Mouse (Mus musculus) forebrain, embryonic 16.5 days (tissue): ENCODE measurements around the gene Slc12a6. TPM values are rescaled to one million over a fixed set of nuclear protein-coding genes. Genes with fewer than 3 reads are reported as not detected.

Experiments used
- ATAC-seq: fragments of 200-750 bp; cut with Nextera tagmentation; 2 replicates; pipeline ENCODE4 v1.8.0; 2017; ENCODE audit warnings: mild to moderate bottlenecking, moderate library complexity
- H3K27ac ChIP-seq: fragments of 300-500 bp; sonication (generic); 2 replicates; pipeline ENCODE4 v1.5.1; 2014; ENCODE audit warnings: low read length, control low read depth
- H3K27me3 ChIP-seq: fragments of 300-500 bp; sonication (generic); replicated peaks from 2 replicates; pipeline ENCODE4 v1.6.1; 2014; ENCODE audit warnings: low read length; ENCODE audit not compliant: control insufficient read depth, insufficient read depth
- H3K36me3 ChIP-seq: fragments of 300-500 bp; sonication (generic); 2 replicates; pipeline ENCODE4 v1.6.1; 2014; ENCODE audit not compliant: control insufficient read depth, insufficient read depth
- H3K4me1 ChIP-seq: fragments of 300-500 bp; sonication (generic); replicated peaks from 2 replicates; pipeline ENCODE4 v1.6.1; 2014; ENCODE audit warnings: low read length; ENCODE audit not compliant: control insufficient read depth, insufficient read depth
- H3K4me2 ChIP-seq: fragments of 300-500 bp; sonication (generic); 2 replicates; pipeline ENCODE4 v1.6.1; 2014; ENCODE audit warnings: mild to moderate bottlenecking, low read length, control low read depth
- H3K4me3 ChIP-seq: fragments of 300-500 bp; sonication (generic); replicated peaks from 2 replicates; pipeline ENCODE4 v1.5.1; 2014; ENCODE audit warnings: mild to moderate bottlenecking, low read length, control low read depth
- H3K9ac ChIP-seq: fragments of 300-500 bp; sonication (generic); replicated peaks from 2 replicates; pipeline ENCODE4 v1.6.1; 2014; ENCODE audit warnings: low read depth, low read length, control low read depth
- H3K9me3 ChIP-seq: fragments of 300-500 bp; sonication (generic); 2 replicates; pipeline ENCODE4 v1.6.1; 2016; ENCODE audit warnings: low read length; ENCODE audit not compliant: control insufficient read depth
- WGBS: fragments of 180-500 bp; shearing (Covaris S2); extraction: QIAGEN DNeasy Blood & Tissue Kit; methylation state at CpG from one replicate; pipeline ENCODE4 v1.1.7; 2014; 5-methylcytosine and 5-hydroxymethylcytosine counted together
- polyA plus RNA-seq: library from polyadenylated mRNA; unstranded; fragments of >200 nt; fragmentation: Nextera tagmentation; extraction: Ambion mirVana; gene quantifications from 2 replicates; pipeline ENCODE4 v1.2.1, GENCODE M21; 2015

Slc12a6 gene
- polyA plus RNA-seq, 1 experiment from 2014 or later, result 20.1 TPM

GRCm38 (mm10) chr2:112332051-112332898 lies 66.7 kb downstream of the Slc12a6 start:
- 76% methylated on average over 4 of the region's 4 CpGs for WGBS
- Histone ChIP-seq H3K36me3 (peaks cover 7% of the 10 kb centered on the region; the same call in 1 of the 2 replicates), H3K4me2 (no peak overlapping the region), H3K4me3 (no peak overlapping the region), H3K9me3 (no peaks in the 10 kb centered on the region), H3K27ac (no peak overlapping the region), H3K4me1 (no peaks in the 10 kb centered on the region), H3K9ac (no peak overlapping the region), H3K27me3 (no peaks in the 10 kb centered on the region)
- no peak for ATAC-seq

- Histone ChIP-seq H3K27me3 (no peaks in the 10 kb centered on the region), H3K4me3 (no peak overlapping the region), H3K27ac (no peak overlapping the region), H3K4me2 (no peak overlapping the region), H3K36me3 (peaks cover 21% of the 10 kb centered on the region), H3K4me1 (no peaks in the 10 kb centered on the region), H3K9me3 (no peaks in the 10 kb centered on the region), H3K9ac (no peak overlapping the region)
- WGBS, result 95% methylated on average over 6 of the region's 6 CpGs
- ATAC-seq, result no peak
These were observed 71.6 kb downstream of the Slc12a6 start for GRCm38 (mm10) chr2:112337211-112337610.

- H3K4me2 ChIP-seq, result no peak overlapping the region
- no peak overlapping the region for H3K4me3 ChIP-seq
- H3K36me3 ChIP-seq, result peaks cover 29% of the 10 kb centered on the region
- H3K27ac ChIP-seq, result no peak overlapping the region
- H3K27me3 ChIP-seq, result no peaks in the 10 kb centered on the region
- 91% methylated on average over 2 of the region's 2 CpGs for WGBS
- no peak for ATAC-seq
- H3K9me3 ChIP-seq, result no peaks in the 10 kb centered on the region
- H3K9ac ChIP-seq, result no peak overlapping the region
- H3K4me1 ChIP-seq, result no peaks in the 10 kb centered on the region
These were observed 74.1 kb downstream of the Slc12a6 start for GRCm38 (mm10) chr2:112339736-112340135.

GRCm38 (mm10) chr2:112341117-112341516 lies 75.5 kb downstream of the Slc12a6 start:
- Histone ChIP-seq H3K4me3 (no peak overlapping the region), H3K27me3 (no peaks in the 10 kb centered on the region), H3K4me2 (no peak overlapping the region), H3K9ac (no peak overlapping the region), H3K9me3 (no peaks in the 10 kb centered on the region), H3K27ac (no peak overlapping the region), H3K36me3 (peaks cover 26% of the 10 kb centered on the region), H3K4me1 (no peaks in the 10 kb centered on the region)
- ATAC-seq, result no peak
- 75% methylated on average over 3 of the region's 3 CpGs for WGBS

GRCm38 (mm10) chr2:112348246-112348645 lies 82.6 kb downstream of the Slc12a6 start:
- ATAC-seq, result no peak
- Histone ChIP-seq H3K4me1 (no peaks in the 10 kb centered on the region), H3K27ac (no peak overlapping the region), H3K9me3 (no peaks in the 10 kb centered on the region), H3K4me3 (no peak overlapping the region), H3K9ac (no peak overlapping the region), H3K36me3 (peaks cover 16% of the 10 kb centered on the region; the same call in 1 of the 2 replicates), H3K27me3 (no peaks in the 10 kb centered on the region), H3K4me2 (no peak overlapping the region)
- WGBS, result 93% methylated on average over 3 of the region's 3 CpGs

GRCm38 (mm10) chr2:112353685-112354455 lies 88.2 kb downstream of the Slc12a6 start:
- H3K4me1 ChIP-seq, result no peaks in the 10 kb centered on the region
- H3K36me3 ChIP-seq, result peaks cover 32% of the 10 kb centered on the region
- H3K27me3 ChIP-seq, result no peaks in the 10 kb centered on the region
- H3K9me3 ChIP-seq, result no peaks in the 10 kb centered on the region
- H3K4me3 ChIP-seq, result no peak overlapping the region
- H3K4me2 ChIP-seq, result no peak overlapping the region
- 82% methylated on average over 7 of the region's 7 CpGs for WGBS
- ATAC-seq, result no peak
- H3K27ac ChIP-seq, result no peak overlapping the region
- no peak overlapping the region for H3K9ac ChIP-seq

- 65% methylated on average over 2 of the region's 2 CpGs for WGBS
These were observed 94.0 kb downstream of the Slc12a6 start for GRCm38 (mm10) chr2:112359611-112360010.

GRCm38 (mm10) chr2:112360012-112360780 lies 94.6 kb downstream of the Slc12a6 start:
- peaks cover 37% of the 10 kb centered on the region for H3K36me3 ChIP-seq
- no peak overlapping the region for H3K27ac ChIP-seq
- WGBS, result 88% methylated on average over 12 of the region's 12 CpGs

More at GRCm38 (mm10) chr2:112359611-112360010, 94.0 kb downstream of the Slc12a6 start:
- Histone ChIP-seq H3K27me3 (no peaks in the 10 kb centered on the region), H3K9me3 (no peaks in the 10 kb centered on the region), H3K36me3 (peaks cover 39% of the 10 kb centered on the region), H3K4me3 (no peak overlapping the region), H3K9ac (no peak overlapping the region), H3K27ac (no peak overlapping the region), H3K4me2 (no peak overlapping the region), H3K4me1 (no peaks in the 10 kb centered on the region)
- ATAC-seq, result 0 out of 2 replicates have a peak, but pooled peaks have one; percentile 18

GRCm38 (mm10) chr2:112360781-112361169 lies 95.2 kb downstream of the Slc12a6 start:
- Histone ChIP-seq H3K27me3 (no peaks in the 10 kb centered on the region), H3K4me3 (no peak overlapping the region), H3K36me3 (peaks cover 37% of the 10 kb centered on the region), H3K4me1 (no peaks in the 10 kb centered on the region), H3K9me3 (no peaks in the 10 kb centered on the region), H3K4me2 (no peak overlapping the region), H3K27ac (no peak overlapping the region), H3K9ac (no peak overlapping the region)
- no peak for ATAC-seq
- 89% methylated on average over 2 of the region's 2 CpGs for WGBS

More at GRCm38 (mm10) chr2:112360012-112360780, 94.6 kb downstream of the Slc12a6 start:
- H3K4me2 ChIP-seq, result no peak overlapping the region
- H3K9me3 ChIP-seq, result no peaks in the 10 kb centered on the region
- H3K4me1 ChIP-seq, result no peaks in the 10 kb centered on the region
- H3K27me3 ChIP-seq, result no peaks in the 10 kb centered on the region
- no peak for ATAC-seq
- H3K4me3 ChIP-seq, result no peak overlapping the region
- H3K9ac ChIP-seq, result no peak overlapping the region
